Mouse (Mus musculus) adipocyte (in vitro differentiated cells): Measurements from ENCODE around the gene Mettl23.
"Not testable (repeated sequence)": the region's sequence is repeated elsewhere in the genome, so short reads cannot be mapped to it uniquely, and the experiment has no call there.

ENCODE experiments used
- DNase-seq: peaks from one replicate; pipeline ENCODE4 v3.0.0-alpha.2; 2016; ENCODE audit warnings: low spot score

Gene Mettl23

DNA sequence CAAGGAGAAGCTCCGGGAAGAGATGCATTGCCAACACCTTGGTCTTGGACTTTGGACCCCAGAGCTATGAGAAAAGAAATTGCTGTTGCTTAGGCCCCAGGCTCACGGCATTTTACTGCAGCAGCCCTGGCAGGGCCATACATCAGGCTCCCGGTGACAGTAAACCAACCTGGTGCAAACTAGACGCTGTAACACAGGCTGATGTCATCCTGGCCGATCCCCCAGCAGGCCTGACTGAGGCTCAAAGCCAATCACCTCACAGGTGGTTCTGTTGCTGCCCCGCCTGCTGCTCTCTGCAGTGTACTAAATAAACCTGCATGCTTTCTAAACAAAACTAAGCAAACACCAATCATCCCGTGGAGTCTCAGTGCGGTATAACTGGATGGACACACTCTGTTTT lies 24.4 kb upstream of the Mettl23 start:
- no peak for DNase-seq

DNA sequence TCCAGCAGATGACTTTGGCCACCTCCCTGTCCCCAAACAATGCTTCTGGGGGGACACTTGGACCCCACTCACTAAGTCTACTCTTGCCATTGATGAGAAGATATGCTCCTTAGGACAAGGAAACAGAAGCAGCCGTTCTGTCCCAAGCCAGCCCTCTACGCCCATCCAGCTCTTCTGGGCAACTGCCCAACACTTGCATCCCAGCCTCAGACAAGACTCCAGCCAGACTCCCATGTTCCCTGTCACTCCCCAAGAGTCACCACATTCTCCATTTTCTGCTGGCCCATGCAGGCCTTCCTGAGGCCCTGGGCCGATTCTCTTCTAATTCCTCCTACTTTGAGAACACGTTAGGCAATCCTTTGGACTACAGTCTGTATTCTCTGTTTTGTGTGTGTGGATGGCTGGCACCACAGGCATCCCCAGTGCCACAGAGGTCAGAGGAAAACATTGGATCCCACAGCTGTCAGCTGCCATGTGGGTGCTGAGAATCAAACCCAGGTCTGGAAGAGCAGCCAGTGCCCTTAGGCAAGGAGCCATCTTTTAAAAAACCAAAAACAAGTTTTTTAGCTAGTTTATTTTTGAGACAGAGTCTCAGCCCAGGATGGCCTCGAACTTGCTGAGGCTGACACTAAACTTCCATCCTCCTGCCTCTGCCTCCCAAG lies 23.0 kb upstream of the Mettl23 start:
- peak; percentile 63 for DNase-seq

DNA sequence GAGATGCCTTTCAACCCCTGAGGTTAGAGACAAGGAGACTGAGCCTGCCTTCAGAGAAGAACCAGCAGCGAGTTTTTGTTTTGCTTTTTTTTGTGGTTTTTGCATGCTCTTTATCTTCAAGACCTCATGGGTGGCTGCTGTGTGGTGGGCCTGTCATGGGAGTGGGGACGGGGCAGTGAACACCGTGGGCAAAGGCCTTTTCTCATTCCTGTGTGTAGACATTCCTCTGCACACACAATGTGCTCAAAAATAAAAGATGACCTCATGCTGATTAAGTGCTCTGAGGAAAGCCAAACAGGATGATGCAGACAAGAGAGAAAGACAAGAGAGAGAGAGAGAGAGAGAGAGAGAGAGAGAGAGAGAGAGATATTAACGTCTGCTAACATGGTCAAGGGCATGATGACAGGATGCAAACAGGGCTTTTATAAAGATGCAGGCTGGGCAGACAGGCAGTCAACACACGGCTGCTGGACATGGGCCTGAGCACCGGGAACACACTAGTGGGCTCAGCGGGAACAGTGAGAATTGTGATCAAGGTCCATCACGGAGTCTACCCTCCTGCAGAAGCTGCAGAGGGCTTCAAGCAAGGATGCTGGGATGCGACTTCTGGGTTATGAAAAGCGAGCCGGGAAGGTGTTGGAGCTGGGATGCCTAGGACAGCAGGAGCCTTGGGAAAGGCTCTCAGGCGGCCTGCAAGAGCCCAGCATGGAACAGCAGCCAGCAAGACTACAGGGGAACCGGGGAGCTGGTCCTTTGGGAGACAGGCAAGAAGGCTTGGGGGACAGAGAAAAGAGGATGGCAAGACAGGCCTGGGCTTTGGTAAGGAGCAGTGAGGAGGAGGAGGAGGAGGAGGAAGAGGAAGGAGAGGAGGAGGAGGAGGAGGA lies 21.8 kb upstream of the Mettl23 start:
- DNase-seq: no peak

DNA sequence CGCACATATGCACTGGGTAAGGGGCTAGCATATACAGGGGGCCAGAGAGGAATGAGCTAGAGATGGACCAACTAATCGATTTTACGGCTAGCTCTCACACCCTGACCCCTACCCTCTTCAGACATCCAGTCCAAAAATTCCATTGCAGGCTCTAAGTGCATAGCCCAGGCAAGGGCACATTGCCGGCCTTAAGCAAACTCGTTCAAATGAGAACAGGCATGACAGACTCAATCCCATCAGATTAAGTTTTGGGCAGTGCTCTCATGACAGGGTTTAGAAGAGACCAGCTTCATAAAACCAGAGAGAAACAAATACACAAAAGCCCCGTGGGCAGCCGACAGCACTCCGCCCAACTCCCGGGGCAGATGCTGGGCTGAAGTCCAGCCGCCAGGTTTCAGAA lies 20.9 kb upstream of the Mettl23 start:
- peak; percentile 55 for DNase-seq

DNA sequence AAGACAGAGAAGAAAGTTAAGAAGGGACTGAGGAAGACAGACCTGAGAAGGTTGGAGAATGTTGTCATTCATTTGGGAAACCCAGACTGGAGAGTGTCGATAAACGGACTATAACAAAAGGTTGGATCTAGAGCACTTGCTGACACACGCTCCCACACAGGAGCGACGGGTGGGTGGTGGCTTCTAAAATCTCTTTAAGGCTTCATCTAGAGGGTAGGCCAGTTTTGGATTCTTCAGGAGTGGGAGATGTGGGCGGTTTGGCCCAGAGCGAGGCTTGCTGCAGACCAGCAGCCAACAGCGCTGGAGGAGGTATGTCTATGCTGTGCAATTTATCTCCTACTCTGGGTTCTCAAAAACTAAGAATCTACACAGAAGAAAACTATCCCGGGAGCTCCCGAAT lies 20.5 kb upstream of the Mettl23 start:
- DNase-seq: no peak

DNA sequence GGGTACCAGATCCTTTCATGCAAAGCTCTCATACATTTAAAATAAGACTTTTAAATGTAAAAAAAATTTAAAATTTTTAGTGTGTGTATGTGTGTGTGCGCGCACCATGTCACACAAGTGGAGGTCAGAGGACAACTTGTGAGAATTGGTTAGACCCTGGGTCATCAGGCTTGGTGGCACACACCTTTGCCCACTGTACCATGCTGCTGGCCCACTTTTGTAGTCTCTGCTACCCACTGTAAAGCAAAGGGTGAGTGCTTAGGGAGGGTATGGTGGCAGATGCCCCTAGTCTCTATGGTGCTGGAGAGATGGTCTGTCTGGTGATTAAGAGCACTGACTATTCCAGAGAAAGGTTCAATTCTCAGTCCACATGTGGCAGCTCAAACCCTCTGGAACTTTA lies 19.8 kb upstream of the Mettl23 start:
- no peak for DNase-seq

DNA sequence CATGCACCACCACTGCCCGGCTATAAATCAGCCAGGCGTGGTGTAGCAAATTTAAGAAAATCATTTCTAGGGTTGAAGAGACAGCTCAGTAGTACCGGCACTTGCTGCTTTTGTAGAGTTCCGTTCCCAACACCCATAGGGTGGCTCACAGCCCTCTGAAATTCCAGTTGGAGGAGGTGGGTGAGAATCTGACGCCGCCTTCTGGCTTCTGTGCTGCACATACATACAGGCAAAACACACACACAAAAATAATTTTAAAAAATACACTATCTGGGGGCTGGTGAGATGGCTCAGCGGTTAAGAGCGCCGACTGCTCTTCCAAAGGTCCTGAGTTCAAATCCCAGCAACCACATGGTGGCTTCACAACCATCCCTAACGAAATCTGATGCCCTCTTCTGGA lies 19.2 kb upstream of the Mettl23 start:
- not testable (repeated sequence) for DNase-seq

DNA sequence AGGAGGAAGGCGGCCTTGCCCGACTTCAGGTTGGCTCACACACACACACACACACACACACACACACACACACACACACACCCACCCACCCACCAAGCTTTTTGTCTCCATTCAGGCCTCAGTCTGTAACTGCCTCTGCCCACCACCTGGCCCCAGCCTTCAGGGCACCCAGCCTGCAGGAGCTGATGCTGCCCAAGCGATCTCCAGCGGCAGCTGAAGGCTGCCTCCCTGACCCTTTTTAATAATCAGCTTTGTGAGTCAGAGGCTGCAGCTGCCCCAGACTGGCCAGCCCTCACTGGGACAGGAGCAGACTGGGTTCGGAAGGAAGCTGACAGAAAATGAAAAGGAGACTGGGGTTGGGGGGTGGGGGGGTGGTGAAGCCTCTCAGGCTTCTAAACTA lies 17.8 kb upstream of the Mettl23 start:
- DNase-seq: no peak

DNA sequence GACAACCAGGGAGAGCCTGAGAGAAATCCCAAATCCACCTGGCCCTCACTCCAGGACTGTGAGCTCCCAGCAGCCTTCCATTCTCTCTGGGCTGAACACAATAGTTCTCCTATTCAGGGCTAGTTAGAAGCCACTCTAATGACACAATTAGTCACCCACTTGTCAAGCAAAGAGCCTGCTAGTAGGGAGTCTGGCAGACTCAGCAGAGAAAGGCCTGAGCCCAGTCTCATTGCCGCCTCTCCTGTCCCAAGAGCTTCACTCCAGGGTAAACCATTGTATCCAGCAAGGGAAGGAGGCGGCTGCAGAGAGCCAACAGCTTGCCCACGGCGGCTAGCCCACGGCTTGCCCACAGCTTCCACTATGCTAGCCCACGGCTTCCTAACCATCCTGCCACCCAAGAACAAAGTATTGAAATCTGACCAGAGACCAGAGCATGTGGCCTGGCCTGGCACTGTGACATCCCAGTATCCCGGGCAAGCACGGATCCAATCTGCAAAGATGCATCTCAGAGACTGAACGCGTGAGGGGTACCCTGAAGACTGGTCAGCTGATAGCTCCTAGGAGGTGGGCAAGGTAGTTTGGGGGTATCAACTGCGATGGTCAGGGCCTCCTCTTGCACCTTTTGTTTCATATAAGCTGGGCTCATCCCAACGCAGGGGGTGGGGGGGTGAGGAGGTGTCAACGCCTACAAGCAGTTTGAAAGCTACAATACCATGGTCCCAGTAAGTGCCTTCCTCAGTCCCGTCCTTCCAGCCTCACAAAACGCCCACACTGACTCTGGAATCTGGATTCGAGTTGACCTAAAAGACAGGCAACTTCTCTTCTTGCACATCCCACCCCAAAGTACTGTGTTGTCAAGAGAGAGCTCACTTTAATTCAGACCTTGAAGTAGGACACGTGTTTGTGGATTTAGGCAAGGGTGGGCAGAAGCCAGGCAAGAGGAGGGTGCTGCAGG lies 16.3 kb upstream of the Mettl23 start:
- no peak for DNase-seq

DNA sequence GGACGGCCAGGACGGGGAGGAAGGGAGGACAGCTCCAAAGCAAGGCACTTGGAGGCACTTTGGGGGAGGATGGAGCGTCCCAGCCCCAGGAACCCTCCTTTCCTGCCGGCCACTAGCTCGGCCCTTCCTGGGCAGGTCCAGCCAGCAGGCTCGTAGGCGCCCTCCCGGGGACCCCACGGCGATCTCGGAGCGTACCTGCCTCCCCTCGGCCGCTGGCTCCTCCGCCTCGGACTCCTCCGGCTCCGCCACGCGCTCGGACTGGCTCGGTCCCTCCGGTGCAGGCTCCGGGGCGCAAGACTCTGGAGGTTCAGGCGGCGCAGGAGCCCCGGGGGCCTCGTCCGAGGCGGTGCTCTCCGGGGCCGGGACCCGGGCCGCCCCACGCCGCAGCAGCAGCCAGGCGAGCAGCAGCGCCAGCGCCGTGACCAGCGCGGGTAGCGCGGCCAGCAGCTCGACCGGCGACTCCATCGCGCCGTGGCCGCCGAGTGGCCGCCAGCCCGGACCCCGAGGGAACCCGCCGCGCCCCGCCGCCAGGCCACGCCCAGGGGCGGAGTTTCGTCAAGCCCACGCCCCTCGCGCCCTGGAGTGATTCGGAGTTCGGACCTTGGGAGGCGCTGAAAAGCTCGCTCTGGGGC lies 15.4 kb upstream of the Mettl23 start, which contains the start of gene Mxra7:
Gene Mxra7, minus strand, starts transcription at position 513 of the 632 bp plus-strand sequence.
- DNase-seq: peak; percentile 67

DNA sequence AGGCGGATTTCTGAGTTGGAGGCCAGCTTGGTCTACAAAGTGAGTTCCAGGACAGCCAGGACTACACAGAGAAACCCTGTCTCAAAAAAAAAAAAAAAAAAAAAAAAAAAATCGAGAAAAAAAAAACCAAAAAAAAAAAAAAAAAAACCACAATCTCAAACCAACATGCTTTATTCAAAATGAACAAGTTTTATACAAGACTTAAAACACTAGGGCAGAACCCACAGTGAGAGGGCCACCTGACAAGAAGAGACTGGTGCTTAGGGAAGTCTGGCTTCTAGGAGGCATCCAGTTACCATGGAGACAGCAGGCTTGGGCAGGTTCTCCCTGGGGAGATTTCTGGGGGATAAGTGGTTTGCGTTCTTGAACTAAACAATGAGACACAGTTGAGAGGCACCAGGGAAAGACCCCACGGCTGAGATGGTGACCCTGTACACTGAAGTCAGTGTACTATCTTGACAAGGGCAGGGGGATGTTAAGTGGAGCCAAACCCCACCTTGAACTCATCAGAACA lies 10.8 kb upstream of the Mettl23 start:
- DNase-seq: no peak

DNA sequence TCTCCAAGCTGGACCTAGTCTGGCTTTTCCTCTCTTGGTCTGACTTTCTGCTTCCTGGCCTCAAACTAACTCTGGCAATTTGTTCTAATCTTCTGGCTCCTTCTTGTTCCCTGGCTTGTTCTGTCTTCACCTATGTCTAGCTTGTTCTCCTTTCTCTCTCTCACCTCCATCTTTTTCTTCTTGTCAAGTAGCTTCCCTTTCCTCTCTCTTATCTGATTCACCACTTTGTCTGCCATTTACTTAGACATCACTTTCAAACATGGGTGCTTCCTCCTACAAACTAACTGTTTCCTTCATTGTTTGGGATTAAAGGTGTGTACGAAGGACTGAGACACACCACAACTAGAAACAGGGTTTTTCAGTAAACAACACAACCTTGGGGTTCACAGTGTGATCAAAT lies 8.1 kb upstream of the Mettl23 start:
- DNase-seq: no peak

DNA sequence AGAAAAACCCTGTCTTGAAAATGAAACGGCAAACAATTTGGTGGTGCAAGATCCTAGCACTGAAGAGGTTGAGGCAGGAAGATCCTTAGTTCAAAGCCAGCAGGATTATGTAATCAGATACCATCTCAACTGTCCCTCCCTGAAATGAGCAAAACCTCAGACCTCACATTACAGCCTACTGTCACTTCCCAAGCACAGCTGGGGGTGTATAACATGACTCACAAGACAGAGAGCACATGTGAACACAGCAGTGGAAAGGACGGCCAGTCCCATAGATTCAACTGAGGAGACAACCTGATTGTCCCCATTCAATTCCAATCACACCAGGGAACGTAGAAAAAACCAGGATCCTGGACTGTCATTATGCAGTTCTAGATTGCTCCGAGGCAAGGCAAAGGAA lies 6.8 kb upstream of the Mettl23 start:
- DNase-seq: no peak

DNA sequence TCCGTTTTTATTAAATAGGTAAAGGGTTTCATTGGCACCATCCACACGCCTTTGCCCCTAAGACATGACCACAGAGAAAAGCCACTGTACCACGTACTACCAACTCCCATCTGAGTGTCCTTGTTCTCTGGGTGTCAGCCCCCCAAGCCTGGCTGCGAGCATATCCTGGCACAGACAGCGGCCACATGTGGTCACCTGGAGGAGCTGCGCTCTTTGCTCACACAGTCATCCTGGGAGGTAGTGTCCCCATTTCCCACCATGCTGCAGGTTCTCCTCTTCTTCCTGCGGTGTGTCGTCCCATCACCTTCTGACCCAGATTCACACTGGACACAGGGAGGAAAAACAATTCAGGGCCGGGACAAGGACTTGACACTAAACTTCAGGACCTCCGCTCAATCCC lies 5.6 kb upstream of the Mettl23 start:
- no peak for DNase-seq

DNA sequence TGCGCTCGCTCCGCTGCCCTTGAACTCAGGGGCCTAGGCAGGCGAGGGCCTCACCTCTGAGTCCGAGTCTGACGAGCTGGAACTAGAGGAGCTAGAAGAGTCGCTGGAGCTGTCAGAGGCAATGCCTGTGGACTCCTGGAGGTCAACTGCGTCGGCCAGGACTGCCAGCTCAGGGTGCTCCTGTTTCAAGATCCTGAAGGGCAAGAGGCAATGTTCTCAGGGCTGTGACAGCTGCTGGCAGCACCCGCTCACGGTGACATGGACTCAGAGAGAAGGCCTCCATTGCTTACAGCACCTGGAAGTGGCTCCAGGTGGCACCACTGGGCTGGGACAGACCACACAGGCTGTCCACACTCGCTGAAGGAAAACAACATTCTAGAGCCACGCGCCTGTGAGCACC lies 4.1 kb upstream of the Mettl23 start:
- no peak for DNase-seq

DNA sequence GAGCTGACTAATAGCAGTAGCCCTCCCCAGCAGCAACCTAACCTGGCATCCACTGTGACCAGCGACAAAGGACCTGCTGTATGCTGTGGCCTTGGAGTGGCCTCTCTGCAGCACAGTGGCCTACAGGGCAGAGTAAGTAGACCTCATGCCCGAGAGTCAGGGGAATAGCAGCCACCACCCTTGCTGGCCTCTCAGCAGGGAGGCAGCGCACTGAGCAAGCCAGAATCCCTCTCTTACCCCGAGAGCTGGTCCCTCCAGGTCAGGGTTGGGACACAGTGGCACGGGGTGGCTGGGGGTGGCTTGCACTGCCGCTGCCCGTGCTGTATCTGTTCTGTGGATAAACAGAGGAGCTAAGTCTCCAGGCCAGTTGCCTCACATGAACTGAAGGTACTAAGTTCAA lies 3.5 kb upstream of the Mettl23 start:
- DNase-seq: no peak

DNA sequence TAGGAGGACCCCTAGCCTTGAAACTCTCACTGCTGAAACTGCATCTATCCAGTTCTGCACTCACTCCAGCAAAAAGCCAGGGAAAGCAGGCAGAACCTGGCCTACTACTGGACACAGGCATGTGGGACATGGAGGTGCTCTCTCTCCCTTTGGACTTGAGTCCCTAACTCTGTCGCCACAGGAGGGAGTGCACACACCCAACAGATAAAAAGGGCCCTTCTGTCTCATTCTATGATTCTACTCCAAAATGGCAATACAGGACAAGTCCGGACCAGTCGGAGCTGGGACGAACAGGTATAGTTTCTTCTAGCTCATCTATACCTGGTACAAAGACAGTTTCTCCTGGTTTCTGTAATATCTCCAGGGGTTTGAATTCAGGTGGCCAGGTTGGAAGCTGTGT lies 2.3 kb upstream of the Mettl23 start:
- DNase-seq: no peak

DNA sequence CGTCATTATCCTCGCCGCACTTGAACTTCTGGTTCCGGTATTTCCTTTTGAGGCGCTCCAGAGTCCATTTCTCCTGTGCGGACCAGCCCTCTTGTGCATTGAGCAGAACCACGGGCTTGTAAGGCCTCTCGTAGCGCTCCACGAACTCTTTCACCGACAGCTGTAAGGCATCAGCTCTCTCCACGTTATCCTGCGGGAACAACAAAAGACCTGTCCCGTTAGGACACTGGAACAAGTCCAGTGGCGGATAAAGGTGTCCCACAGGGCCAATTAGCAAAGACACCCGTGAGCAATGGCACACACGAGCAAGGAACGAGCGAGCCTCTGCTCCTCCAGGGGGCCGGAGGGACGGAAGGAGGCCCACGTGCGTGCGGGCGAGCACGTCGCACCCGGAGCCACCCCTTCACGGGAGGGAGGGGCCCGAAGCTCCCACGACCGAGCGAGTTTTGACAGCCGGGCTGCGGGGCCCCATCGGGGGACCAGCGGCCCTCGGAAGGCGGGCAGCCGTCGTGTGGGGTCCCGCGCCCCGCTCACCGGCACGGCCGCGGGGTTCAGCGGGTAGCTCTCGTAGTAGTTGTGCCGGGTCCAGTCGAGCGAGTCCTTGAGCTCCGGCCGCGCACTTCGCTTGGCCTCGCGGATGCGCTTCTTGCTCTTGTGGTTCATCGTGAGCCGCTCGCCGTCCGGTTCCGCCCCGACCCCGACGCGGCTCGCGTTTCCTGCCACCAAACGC lies 382 bp upstream of the Mettl23 start:
- peak; percentile 60 for DNase-seq

DNA sequence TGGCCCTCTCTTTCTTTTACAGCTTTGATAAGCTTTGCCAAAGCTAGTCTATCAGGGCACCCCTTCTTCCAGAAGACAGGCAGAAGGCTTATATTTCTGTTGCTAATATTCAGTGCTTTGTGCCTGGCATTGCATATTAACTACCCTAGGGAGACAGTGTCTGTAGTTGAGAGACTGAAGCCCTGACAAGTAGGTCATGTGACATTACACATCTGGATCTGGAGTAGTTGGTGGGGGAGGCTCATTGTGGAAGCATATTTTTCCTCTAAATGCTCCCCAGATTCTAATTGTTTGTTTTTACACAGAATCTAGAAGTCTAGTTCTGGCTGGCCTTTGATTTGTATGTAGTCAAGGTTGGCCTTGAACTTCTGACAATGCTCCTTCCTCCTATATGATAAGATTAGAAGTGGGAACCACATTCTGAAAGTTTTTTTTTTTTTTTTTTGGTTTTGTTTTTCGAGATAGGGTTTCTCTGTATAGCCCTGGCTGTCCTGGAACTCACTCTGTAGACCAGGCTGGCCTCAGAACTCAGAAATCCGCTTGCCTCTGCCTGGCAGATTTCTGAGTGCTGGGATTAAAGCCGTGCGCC lies 3.6 kb downstream of the Mettl23 start:
- DNase-seq: no peak
